Mouse (Mus musculus): Measurements from ENCODE around the gene Timm8a2. TPM values are rescaled to one million over a fixed set of nuclear protein-coding genes. Genes with fewer than 3 reads are reported as not detected.

Gene Timm8a2
- polyA plus RNA-seq, 1 experiment from 2014 or later = not detected

DNA sequence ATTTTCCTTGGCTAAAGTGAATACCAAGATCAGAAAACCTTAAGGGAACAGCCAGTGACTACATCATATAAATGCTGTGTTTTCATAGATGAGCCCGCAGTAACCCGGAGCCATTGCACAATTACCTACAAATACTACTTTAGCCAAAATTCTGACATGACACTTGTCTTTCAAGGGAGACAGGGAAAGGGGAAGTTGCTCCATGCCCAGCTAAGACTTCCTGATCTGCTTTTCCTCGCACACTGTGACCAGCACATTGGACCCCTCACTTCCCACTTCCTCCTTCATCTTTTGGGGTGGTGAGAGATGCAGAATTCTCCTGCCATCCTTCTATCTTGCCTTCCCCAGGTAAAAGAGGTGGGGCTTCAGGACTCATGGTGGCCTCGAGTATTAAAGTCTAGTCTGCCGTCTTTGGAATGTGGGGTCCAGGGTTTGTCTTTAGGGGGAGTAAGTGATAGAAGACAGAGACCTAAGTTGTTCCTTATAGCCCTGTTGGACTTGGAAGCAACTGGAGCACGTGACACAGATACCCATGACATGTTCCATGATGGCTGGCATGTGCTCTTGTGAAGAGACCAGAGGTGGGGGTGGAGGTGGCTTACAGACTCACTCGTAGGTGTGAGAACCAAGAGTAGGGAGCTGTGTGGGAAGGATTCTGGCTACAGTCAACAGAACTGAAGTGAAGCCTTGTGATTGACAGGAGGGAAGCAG is 39.5 kb upstream of the Timm8a2 start:
- Histone ChIP-seq H3K9ac (no peak overlapping the region), H3K36me3 (replicated peaks) (peaks cover 30% of the 10 kb centered on the region), H3K4me3 (replicated peaks) (no peak overlapping the region), H3K9me3 (no peaks in the 10 kb centered on the region), H3K4me1 (no peaks in the 10 kb centered on the region), H3K27me3 (no peaks in the 10 kb centered on the region), H3K27ac (no peak overlapping the region), H3K4me2 (no peak overlapping the region)
- WGBS = 92% methylated on average over 7 of the region's 7 CpGs
- no peak for ATAC-seq (ENCODE audit: low FRiP score)

- H3K4me1 ChIP-seq = no peaks in the 10 kb centered on the region
- H3K4me3 ChIP-seq (replicated peaks) = no peak overlapping the region
- H3K9ac ChIP-seq = no peak overlapping the region
- H3K27ac ChIP-seq = no peak overlapping the region
- peaks cover 30% of the 10 kb centered on the region for H3K36me3 ChIP-seq (replicated peaks)
- no peaks in the 10 kb centered on the region for H3K9me3 ChIP-seq
- WGBS = 90% methylated on average over 1 of the region's 1 CpGs
- ATAC-seq (ENCODE audit: low FRiP score) = no peak
- no peak overlapping the region for H3K4me2 ChIP-seq
- H3K27me3 ChIP-seq = no peaks in the 10 kb centered on the region
Observed at GRCm38 (mm10) chr14:121995557-121995870, 39.0 kb upstream of the Timm8a2 start.

DNA sequence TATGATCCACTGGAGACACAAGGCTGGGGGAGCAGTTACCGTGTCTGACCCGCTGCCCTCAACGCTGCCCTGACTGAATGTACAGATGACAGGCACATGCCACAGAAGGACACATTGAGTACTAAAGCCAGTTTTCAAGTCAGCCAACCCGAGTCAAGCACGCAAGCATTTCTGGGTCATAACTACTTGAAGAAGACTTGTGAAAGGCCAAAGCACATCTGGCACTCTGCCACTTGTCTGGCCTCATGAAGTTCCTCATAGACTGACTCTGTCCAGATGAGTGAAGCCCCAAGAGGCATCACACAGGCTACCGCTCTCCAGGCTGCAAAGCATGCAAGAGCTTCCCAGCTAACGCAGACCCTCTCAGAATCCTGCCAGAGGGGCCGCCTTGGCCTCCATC is 37.7 kb upstream of the Timm8a2 start:
- Histone ChIP-seq H3K4me2 (no peak overlapping the region), H3K9me3 (no peaks in the 10 kb centered on the region), H3K4me3 (replicated peaks) (no peak overlapping the region), H3K36me3 (replicated peaks) (peaks cover 30% of the 10 kb centered on the region), H3K4me1 (no peaks in the 10 kb centered on the region), H3K27ac (no peak overlapping the region), H3K9ac (no peak overlapping the region), H3K27me3 (no peaks in the 10 kb centered on the region)
- ATAC-seq (ENCODE audit: low FRiP score) = no peak
- 93% methylated on average over 8 of the region's 8 CpGs for WGBS

DNA sequence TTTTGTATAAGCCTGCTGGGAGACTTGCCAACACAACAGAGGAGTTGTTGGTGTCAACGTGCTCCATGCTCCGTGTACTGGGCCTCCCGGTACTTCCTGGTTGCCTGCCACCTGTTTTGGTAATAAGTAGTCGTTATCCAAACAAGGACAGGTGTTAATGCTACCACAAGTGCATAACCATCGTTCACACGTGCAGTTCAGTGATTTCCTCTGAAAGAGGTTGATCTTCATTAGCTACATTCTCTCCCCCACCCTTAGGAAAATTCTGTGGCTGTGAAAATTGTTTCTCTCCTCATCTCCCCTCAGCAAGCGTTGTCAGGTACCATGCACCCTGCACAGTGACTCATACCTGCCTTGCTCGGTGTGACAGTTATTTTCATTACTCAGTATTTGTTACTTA is 35.0 kb upstream of the Timm8a2 start:
- peaks cover 26% of the 10 kb centered on the region for H3K36me3 ChIP-seq (replicated peaks)
- H3K27me3 ChIP-seq = no peaks in the 10 kb centered on the region
- no peak overlapping the region for H3K27ac ChIP-seq
- no peaks in the 10 kb centered on the region for H3K9me3 ChIP-seq
- no peak overlapping the region for H3K4me3 ChIP-seq (replicated peaks)
- 79% methylated on average over 8 of the region's 8 CpGs for WGBS
- no peak overlapping the region for H3K9ac ChIP-seq
- 0 out of 2 replicates have a peak, but pooled peaks have one; percentile 25 for ATAC-seq (ENCODE audit: low FRiP score)
- H3K4me2 ChIP-seq = no peak overlapping the region
- no peaks in the 10 kb centered on the region for H3K4me1 ChIP-seq

- no peak overlapping the region for H3K27ac ChIP-seq
Observed at GRCm38 (mm10) chr14:122000346-122001105, 33.9 kb upstream of the Timm8a2 start.

DNA sequence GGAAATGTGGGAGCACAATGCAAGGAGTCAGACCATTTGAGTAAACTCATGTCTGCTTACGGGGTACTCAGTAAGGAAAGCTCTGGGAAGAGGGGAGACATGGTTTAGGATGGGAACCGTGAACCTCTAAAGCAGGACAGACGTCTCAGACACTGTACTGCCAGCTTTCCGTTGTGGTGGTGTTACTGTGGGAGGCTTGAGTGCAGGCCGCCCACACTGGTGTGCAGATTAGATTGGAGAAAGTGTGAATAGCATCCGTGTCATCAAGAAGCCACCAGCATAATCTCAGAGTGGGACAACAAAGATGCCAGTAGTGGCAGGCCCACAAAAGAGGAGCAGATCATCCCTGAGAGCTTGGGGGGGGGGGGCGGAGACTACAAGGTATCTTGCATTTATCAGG is 32.2 kb upstream of the Timm8a2 start:
- Histone ChIP-seq H3K4me3 (replicated peaks) (no peak overlapping the region), H3K9me3 (no peaks in the 10 kb centered on the region), H3K27ac (no peak overlapping the region), H3K36me3 (replicated peaks) (peaks cover 3% of the 10 kb centered on the region; the same call in 1 of the 2 replicates), H3K27me3 (no peaks in the 10 kb centered on the region), H3K4me1 (no peaks in the 10 kb centered on the region), H3K9ac (no peak overlapping the region), H3K4me2 (no peak overlapping the region)
- 94% methylated on average over 6 of the region's 7 CpGs for WGBS
- ATAC-seq (ENCODE audit: low FRiP score) = no peak

More at GRCm38 (mm10) chr14:122000346-122001105, 33.9 kb upstream of the Timm8a2 start:
- H3K27me3 ChIP-seq = no peaks in the 10 kb centered on the region
- peaks cover 16% of the 10 kb centered on the region for H3K36me3 ChIP-seq (replicated peaks)
- 96% methylated on average over 17 of the region's 17 CpGs for WGBS
- ATAC-seq (ENCODE audit: low FRiP score) = no peak
- no peaks in the 10 kb centered on the region for H3K4me1 ChIP-seq
- no peak overlapping the region for H3K4me3 ChIP-seq (replicated peaks)
- no peak overlapping the region for H3K4me2 ChIP-seq
- no peaks in the 10 kb centered on the region for H3K9me3 ChIP-seq
- no peak overlapping the region for H3K9ac ChIP-seq

DNA sequence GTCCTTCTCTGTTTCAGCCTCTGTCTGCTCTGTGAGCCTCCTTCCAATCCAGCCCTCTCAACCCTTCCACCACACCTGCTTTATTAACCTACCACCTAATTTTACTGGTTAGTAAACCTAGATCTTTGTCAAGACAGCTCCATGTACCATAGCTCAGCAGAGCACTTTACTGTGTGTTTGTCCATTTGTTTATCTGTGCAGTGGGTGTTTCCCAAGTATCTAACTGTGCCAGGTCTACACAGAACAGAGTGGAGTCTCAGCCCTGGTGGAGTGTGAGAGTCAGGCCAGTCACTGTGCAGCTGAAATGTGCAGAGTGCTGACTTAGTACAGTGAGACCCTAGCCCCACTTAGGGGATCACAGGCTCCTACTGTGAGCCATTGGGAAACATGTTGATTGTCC is 30.7 kb upstream of the Timm8a2 start:
- Histone ChIP-seq H3K27ac (no peak overlapping the region), H3K4me1 (no peaks in the 10 kb centered on the region), H3K27me3 (no peaks in the 10 kb centered on the region), H3K9ac (no peak overlapping the region), H3K36me3 (replicated peaks) (peaks cover 2% of the 10 kb centered on the region), H3K4me2 (no peak overlapping the region), H3K4me3 (replicated peaks) (no peak overlapping the region), H3K9me3 (no peaks in the 10 kb centered on the region)
- ATAC-seq (ENCODE audit: low FRiP score) = no peak

DNA sequence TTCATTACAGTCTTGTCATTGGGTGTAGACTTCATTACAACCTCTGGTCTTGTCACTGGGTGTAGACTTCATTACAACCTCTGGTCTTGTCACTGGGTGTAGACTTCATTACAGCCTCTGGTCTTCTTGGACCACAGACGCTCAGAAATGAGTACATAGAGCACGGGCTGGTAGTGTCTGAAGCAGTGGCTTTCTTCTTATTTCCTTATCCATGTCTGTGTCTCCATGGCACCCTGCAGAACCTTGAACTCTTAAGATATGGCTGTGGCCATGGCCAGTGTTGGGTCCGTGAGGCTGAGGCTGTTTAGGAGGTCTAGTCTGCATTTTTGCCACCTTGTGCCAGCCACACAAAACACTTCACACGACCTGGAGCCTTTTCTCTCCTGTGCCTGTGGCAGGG is 26.2 kb upstream of the Timm8a2 start:
- WGBS = 89% methylated on average over 4 of the region's 4 CpGs
- no peak overlapping the region for H3K4me2 ChIP-seq
- ATAC-seq (ENCODE audit: low FRiP score) = no peak
- no peaks in the 10 kb centered on the region for H3K27me3 ChIP-seq
- no peaks in the 10 kb centered on the region for H3K9me3 ChIP-seq
- H3K36me3 ChIP-seq (replicated peaks) = peaks cover 24% of the 10 kb centered on the region
- H3K4me1 ChIP-seq = no peaks in the 10 kb centered on the region
- no peak overlapping the region for H3K27ac ChIP-seq
- H3K9ac ChIP-seq = no peak overlapping the region
- H3K4me3 ChIP-seq (replicated peaks) = no peak overlapping the region

DNA sequence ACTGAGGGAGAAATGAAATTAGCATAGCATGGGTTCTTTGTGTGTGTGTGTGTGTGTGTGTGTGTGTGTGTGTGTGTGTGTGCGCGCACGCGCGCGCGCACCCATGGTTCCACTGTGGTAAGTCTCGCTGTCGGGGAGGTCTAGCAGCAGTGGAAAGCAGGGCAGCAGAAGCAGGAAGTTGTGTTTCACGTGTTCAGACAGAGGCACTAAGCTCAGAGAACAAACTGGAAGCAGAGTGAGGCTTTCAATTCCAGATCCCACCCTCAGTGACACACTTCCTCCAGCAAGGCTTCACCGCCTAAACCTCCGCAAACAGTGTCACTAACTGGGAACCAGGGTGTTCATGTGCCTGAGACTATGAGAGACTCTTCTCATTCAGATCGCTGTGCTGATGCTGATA is 25.0 kb upstream of the Timm8a2 start:
- no peak overlapping the region for H3K9ac ChIP-seq
- H3K27me3 ChIP-seq = no peaks in the 10 kb centered on the region
- no peaks in the 10 kb centered on the region for H3K4me1 ChIP-seq
- H3K4me2 ChIP-seq = no peak overlapping the region
- no peak overlapping the region for H3K4me3 ChIP-seq (replicated peaks)
- ATAC-seq (ENCODE audit: low FRiP score) = no peak
- H3K9me3 ChIP-seq = no peaks in the 10 kb centered on the region
- H3K36me3 ChIP-seq (replicated peaks) = peaks cover 24% of the 10 kb centered on the region
- WGBS = 93% methylated on average over 13 of the region's 13 CpGs
- no peak overlapping the region for H3K27ac ChIP-seq

GRCm38 (mm10) chr14:122010301-122010700 is 24.2 kb upstream of the Timm8a2 start:
- Histone ChIP-seq H3K4me2 (no peak overlapping the region), H3K36me3 (replicated peaks) (peaks cover 26% of the 10 kb centered on the region), H3K9ac (no peak overlapping the region), H3K27me3 (no peaks in the 10 kb centered on the region), H3K4me1 (no peaks in the 10 kb centered on the region), H3K27ac (no peak overlapping the region), H3K4me3 (replicated peaks) (no peak overlapping the region), H3K9me3 (no peaks in the 10 kb centered on the region)
- ATAC-seq (ENCODE audit: low FRiP score) = no peak
- 88% methylated on average over 7 of the region's 7 CpGs for WGBS

GRCm38 (mm10) chr14:122011768-122012167 is 22.7 kb upstream of the Timm8a2 start:
- no peak for ATAC-seq (ENCODE audit: low FRiP score)

GRCm38 (mm10) chr14:122012193-122012592 is 22.3 kb upstream of the Timm8a2 start:
- Histone ChIP-seq H3K27me3 (no peaks in the 10 kb centered on the region), H3K9me3 (no peaks in the 10 kb centered on the region), H3K4me1 (no peaks in the 10 kb centered on the region), H3K4me3 (replicated peaks) (no peak overlapping the region), H3K9ac (no peak overlapping the region), H3K27ac (no peak overlapping the region), H3K4me2 (no peak overlapping the region), H3K36me3 (replicated peaks) (peaks cover 31% of the 10 kb centered on the region)
- 79% methylated on average over 5 of the region's 5 CpGs for WGBS
- no peak for ATAC-seq (ENCODE audit: low FRiP score)

More at GRCm38 (mm10) chr14:122011768-122012167, 22.7 kb upstream of the Timm8a2 start:
- Histone ChIP-seq H3K4me3 (replicated peaks) (no peak overlapping the region), H3K9ac (no peak overlapping the region), H3K4me1 (no peaks in the 10 kb centered on the region), H3K27ac (no peak overlapping the region), H3K36me3 (replicated peaks) (peaks cover 31% of the 10 kb centered on the region), H3K27me3 (no peaks in the 10 kb centered on the region), H3K9me3 (no peaks in the 10 kb centered on the region), H3K4me2 (no peak overlapping the region)
- 94% methylated on average over 8 of the region's 8 CpGs for WGBS

DNA sequence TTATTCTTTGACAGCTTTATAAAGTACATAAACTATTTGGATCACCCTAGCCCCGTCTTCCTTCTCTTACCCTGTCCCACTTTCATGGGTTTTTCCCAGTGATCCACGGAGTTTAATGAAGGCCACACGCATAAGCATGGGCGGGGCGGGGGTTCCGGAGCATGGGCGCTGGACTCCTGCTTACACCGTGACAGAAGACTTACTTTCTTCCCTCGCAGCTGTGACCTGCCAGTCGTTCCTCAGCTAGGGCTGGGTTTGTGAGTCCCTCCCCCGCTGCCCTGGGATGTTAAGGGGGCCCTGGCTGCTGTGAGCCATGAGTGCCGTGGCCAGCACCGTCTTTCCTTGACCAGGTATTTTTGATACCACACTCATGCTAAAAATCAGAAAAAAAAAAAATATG is 21.7 kb upstream of the Timm8a2 start:
- Histone ChIP-seq H3K4me1 (no peaks in the 10 kb centered on the region), H3K36me3 (replicated peaks) (peaks cover 31% of the 10 kb centered on the region), H3K27ac (no peak overlapping the region), H3K4me2 (no peak overlapping the region), H3K9ac (no peak overlapping the region), H3K9me3 (no peaks in the 10 kb centered on the region), H3K4me3 (replicated peaks) (no peak overlapping the region), H3K27me3 (no peaks in the 10 kb centered on the region)
- ATAC-seq (ENCODE audit: low FRiP score) = no peak
- WGBS = 84% methylated on average over 13 of the region's 13 CpGs
